Mouse (Mus musculus) adrenal gland (tissue): ENCODE results near the gene Copa.

Experiments
- intact Hi-C: fragments of 180-260 bp; cut with DNase I; formaldehyde crosslinking; loops from one replicate; pipeline ENCODE4 v1.15.1; 2025

The Copa gene

DNA sequence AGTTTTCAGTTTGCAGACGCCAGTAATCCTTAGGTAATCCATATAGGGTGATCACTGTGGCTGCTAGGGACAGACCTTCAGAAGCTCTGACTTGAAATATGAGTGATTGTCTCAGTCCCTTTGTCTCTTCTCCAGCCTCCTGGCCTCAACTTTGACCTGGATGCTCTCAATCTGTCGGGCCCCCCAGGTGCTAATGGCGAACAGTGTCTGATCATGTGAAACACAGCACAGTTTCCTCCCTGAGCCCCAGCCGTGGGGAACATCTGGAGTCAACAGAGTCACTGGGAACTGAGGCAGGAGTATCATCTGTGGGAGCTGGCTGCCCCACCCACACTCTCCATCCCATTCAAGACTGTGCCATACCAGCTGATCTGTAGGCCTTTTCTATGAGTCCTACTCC lies 51.7 kb downstream of the Copa start:
- intact Hi-C loops, result no loop called here

DNA sequence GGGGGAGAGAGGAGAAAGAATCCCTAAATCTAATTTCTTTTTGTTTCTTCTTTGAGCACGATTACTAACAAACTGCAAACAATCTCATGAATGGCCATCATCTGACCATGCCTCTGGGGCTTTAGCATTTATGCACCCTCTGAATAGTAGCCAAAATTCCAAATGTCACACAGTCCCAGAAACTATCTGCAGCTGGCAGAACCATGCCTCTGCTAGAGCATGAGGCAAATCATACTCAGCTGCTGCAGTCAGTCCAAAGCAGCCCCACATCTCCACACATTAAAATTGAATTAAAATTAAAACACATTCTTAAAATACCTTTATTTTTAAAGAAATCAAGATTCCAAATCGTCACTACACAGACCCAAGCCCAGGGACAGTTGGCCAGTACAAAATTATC lies 57.8 kb downstream of the Copa start:
- intact Hi-C loops, result no loop called here

DNA sequence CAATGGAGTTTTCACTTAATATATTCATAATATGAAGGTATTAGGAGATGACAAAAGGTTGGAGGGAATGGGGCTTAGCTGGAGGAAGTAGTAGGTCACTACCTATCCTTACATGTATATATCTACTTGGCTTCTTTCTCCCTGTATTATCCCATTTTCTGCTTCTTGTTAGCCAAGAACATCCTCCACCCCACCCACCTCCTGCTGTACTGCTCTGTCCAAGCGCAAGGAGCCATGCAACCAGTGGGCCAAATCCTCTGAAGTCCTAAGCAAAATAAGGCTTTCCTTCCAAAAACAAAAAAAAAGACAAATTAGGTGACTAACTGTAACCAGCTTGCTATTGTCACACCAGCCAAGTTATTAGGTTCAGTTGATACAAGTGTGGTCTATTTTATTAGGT lies 58.5 kb downstream of the Copa start:
- intact Hi-C loops, result no loop called here

DNA sequence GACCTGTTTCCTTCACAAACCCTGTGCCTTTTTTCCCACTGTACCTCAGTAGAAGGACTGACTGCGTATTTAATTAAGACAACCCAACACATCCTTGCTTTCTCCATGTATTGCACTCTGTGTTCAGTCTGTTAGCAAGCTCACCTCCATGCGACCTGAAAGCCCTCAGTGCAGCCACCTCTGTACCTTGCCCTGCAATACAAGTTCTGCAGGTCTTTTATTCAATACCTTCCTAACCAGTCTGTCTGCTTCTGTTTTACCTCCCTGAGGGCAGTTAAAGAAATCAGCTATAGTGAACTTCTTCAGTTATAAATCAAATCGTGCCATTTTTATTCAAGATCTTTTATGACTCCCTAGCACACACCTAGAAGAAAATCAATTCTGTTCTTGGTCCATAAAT lies 59.2 kb downstream of the Copa start:
- intact Hi-C loops, result no loop called here

DNA sequence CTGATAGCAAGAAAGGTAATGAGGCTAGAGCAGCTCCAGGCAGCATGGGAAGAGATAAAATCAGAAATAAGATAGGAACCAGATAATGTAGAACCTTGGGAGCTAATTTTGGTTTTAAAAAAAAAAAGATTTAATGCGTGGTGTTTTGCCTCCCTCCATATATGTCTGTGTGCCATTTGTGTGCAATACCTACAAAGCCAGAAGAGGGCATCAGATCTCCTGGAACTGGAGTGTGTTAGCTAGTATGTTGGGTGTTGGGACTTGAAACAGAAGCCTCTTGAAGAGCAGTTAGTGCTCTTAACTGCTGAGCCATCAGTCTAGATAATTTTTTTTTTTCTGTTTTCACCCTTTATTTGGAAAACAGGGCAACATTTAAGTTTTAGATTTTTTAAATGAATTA lies 61.2 kb downstream of the Copa start:
- intact Hi-C loops, result no loop called here

DNA sequence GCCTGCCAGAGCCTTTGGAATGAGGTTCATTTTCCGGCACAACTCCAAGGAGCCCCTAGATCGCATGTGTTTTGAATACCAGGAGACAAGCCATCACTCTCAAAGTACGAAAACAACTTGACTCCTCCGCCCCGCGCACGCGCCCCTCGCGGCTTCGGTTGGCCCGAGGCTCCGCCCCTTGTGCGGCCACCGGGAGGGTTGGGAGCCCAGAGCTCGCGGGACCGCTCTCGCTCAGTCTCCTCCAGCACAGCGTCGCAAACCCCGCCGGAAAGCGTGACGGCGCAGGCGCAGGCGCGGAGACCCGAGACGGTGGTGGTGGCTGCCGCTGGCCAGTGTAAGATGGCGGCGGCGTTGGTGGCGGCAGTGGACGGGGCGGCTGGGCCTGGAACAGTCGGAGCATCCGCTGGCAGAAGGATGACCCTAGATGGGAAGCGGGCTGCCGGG lies 65.5 kb downstream of the Copa start, which contains the start of gene Dcaf8:
TSS of gene Dcaf8 (plus strand) at position 250 of the 444 bp plus-strand sequence.
- intact Hi-C loops, result loop anchor here (5.0 kb wide), 1 partner anchor 159 kb away; no protein-coding TSS in a partner anchor

DNA sequence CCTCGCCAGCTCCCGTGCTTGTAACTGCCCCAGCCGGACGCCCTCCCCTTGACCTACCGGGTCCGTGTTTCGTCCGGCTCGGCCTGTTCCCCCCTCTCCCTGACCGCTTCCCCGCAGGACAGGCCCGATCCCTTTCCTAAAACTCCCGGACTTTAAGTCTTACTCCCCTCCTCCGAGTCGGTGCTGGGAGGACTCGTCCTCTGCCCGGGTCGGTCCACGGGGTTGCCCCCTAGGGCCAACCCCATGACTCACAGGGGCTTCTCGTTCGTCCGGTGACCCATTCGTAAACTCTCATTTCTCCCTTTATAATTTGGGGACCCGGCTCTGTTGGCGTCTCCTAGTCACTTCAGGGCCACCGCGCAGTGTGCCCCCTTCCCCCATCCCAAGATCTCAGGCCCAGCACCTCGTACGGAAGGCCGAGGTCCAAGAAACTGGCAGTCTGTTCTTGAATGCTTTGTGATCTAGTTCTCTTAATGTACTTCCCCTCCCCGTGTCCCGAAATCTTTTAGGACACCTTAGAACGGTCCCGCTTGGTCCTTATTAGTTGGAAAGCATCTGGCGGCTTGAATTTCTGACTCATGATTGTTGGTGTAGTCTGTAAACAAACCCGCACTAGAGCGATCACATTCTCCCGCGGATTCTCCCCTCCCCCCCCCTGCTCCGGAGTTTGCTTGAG lies 66.1 kb downstream of the Copa start:
- intact Hi-C loops, result loop anchor here (5.0 kb wide), 1 partner anchor 159 kb away; no protein-coding TSS in a partner anchor

DNA sequence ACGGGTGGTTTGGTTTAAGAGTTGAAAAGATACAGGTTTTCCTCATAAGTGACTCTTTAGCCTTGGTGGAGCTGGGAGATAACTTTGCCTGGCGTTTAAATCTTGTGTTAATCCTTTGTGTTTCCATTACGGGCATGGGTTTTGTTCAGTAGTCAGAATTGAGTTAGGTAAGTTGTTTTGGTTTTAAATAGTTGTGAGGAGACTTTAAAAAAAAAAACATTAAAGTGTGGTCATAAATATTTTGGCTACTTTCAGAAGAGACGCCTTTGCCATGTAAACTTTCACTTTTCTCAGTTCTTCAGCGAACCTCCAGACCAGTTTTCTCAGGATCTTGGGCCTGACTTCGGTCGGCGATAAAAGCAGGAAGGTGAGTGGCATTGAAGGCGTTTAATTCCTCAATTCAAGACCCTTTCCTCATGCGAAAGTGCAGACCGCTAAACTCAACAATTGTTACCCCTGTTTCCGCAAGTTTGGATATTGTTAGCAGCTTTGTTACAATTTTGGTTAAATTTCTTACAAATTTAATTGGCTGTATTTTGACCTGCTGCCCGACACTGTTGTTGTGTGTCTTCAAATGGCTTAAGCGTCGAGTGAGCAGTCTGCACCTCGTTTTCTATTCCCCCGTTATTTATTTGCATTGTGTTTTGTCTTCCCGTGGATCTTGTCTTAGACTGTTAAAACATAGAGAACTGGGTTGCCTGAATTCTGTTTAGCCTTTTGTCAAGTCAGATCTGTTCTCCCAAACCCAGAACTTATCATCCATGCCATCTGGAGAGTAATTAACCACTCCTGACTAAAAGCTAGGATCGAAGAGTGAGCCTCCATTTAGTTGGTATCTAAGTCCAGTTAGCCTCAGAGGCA lies 66.9 kb downstream of the Copa start:
- intact Hi-C loops, result loop anchor here (5.0 kb wide), 1 partner anchor 158 kb away; no protein-coding TSS in a partner anchor

DNA sequence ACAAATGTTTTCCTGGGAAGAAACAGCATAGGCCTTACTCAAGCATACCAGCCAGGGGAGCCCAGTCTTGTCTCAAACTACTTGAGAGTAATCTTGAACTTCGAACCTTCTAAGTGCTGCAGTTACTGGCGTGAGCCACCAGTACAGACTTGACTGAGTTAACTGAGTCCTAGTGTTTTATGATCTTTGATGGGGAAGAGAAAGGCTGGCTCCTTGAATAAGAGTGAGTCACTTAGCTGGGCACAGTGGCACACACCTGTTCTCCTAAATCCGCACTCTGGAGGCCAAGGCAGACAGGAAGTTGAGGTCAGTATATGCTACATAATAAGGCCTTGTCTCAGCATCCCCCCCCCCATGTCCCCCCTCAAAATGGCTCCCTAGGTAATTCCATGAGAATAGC lies 72.2 kb downstream of the Copa start:
- intact Hi-C loops, result loop anchor here (5.0 kb wide), 1 partner anchor 53 kb away; the partner anchor contains the start of gene Pea15a

DNA sequence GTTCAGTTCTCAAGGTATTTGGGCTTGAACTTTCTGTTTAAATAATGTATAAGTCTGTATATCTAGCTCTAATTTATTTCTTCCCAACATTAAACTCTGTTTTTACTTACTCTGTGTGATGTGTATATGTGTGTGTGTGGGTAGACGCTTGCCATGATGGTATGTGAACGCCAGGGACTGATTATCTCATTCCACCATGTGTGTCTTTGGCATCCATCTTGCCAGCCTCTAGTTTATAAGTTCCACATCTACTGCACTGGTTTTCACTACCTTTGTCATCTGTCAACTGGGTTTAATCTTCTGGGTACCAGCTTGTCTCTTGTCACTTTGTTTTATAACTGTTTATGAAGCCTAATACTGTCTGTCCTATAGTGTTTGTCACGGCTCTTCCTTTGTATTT lies 73.2 kb downstream of the Copa start:
- intact Hi-C loops, result no loop called here

DNA sequence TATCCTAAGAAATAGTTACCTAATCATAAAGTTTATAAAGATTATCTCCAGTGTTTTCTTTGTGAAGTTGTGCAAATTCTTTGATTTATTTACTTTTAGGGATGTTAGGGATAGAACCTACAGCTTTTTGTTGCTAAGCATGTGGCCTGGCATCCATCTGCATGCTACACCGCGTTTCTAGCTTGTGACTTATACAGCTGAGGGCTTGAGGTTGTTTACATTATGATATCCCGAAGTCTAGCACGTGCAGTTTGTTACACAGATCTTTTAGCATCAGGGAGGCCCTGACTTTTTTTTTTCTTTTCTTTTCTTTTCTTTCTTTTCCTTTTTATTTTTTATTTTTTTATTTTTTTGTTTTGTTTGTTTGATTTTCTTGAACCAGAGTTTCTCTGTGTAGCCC lies 77.6 kb downstream of the Copa start:
- intact Hi-C loops, result loop anchor here (5.0 kb wide), 1 partner anchor 152 kb away; no protein-coding TSS in a partner anchor

DNA sequence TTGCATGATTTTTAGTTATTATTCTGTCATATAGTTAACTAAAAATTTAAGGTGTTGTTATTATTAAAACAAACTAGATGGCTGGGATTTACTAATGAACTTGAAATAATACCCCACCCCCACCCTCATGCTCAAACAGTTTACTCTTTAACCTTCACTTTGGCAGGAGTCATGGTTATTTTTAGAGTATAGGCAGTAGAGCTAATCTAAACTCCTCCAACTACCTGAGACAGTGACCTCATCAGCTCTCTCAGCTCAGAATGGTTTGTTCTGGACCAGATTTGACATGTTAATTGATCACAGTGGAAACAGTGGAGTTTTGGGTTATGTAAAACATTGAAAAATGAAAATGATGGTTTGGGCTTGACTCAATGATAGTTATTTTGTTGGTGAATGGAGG lies 78.2 kb downstream of the Copa start:
- intact Hi-C loops, result loop anchor here (5.0 kb wide), 1 partner anchor 152 kb away; no protein-coding TSS in a partner anchor

DNA sequence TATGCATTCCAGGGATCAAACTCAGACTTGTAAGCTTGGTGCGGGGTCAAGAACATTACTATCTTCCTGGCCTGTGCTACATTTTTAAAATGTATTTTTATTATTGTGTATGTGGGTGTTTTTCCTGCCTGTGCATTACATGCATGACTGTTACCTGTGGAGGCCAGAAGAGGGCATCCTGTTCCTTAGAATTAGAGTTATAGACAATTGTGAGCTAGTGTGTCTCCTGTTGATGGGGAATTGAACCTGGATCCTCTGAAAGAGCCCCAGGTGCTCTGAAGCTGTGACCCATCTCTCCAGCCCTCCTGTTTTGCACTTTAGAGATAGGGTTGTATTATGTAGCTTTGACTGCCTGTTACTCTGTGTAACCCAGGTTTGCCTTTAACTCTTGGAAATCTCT lies 79.7 kb downstream of the Copa start:
- intact Hi-C loops, result loop anchor here (5.0 kb wide), 1 partner anchor 150 kb away; no protein-coding TSS in a partner anchor

DNA sequence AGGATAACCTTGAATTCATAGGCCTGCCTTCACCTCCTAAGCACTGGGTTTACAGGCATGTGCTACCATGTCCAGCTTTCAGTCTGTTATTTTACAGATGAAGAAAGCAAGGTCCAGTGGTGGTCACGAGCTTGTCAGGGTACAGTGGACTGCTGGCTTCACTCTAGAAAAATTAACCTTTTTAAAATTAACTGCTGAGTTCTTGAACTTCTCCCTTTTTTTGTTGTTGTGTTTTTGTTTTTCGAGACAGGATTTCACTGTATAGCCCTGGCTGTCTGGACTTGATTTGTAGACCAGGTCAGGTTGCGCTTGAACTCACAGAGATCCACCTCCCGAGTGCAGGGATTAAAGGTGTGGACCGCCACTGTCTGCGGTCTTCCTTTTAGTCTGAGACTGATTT lies 80.6 kb downstream of the Copa start:
- intact Hi-C loops, result loop anchor here (5.0 kb wide), 1 partner anchor 149 kb away; no protein-coding TSS in a partner anchor

DNA sequence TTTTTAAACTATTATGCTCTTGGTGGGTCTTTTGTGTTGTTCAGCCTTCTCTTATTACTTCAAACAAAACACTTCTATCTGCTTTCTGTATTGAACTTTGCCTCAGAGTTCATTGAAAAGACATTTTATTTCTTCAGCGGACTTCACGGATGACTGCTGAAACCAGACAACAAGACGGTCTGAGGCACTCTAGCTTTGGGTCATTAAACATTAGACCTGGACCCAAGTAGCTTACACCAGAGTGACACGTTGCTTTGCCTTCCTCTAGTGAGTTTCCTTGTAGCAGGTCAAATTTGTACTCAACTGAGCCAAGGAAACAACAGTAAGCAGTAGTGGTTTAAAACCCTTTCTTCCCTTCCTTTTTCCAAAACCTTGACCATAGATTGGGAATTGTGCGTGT lies 85.6 kb downstream of the Copa start:
- intact Hi-C loops, result no loop called here

DNA sequence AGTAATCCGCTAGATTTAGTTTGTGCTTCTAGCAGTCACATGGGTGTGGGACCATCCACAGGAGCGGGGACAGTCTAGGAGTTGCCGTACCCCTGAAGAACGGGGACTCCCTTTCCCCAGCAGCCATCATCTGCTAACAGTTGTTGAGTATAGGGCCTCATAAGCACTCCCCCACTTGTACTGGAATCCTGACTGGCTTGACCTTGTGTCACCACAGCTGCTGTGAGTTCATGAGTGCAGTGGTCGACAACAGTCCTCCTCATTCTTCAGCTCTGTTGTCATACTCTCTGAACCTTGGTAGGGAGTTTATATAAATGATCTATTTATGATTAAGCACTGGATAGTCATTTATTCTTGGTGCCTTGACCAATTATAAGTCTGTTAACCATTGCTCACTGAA lies 87.5 kb downstream of the Copa start:
- intact Hi-C loops, result no loop called here
